21 mouse cellular contexts compared by ENCODE assay signal in genomic region chr10:119395048-119395447, GRCm38 (mm10). TPM values are rescaled to one million over a fixed set of nuclear protein-coding genes. Genes with fewer than 3 reads are reported as not detected.
DNase-seq lines count a peak whose midpoint lies in the region; ATAC-seq lines count a peak whose summit lies in the region.
"Had no signal": no experiment of that assay in that cellular context is flagged by ENCODE, and none has a peak within 500 bp of the region (broad histone marks: within the 10 kb centered on the region; RNA-seq: fewer than 3 reads in every experiment).

No protein-coding gene starts in this region.

- no peak for DNase-seq in forebrain, embryonic 10.5 days (ENCODE audit: extremely low spot score, low spot score)
- peak; percentile 38 for DNase-seq in midbrain, embryonic 14.5 days
- no peak for DNase-seq in midbrain, embryonic 10.5 days (ENCODE audit: low spot score)
- DNase-seq in Muller cell, postnatal 12 days (ENCODE audit: inconsistent ontology term), result peak; percentile 11
- DNase-seq in yolk sac, embryonic 10.5 days (ENCODE audit: low spot score), result no peak
- DNase-seq in c-Kit-positive CD71-positive TER-119-positive erythroid progenitor cells, embryonic 14.5 days (ENCODE audit: low spot score), result no peak
- DNase-seq: adrenal gland, postnatal 10 days; cerebellum, adult 18-20 months; cerebellum, adult 9-10 months; cerebellum, postnatal 14 days; gastrocnemius, postnatal 25 days; kidney, adult 18-20 months had no signal

- no peak overlapping the region for H3K4me2 ChIP-seq in forebrain, embryonic 15.5 days (replicated peaks)
- H3K4me2 ChIP-seq in midbrain, embryonic 14.5 days (ENCODE audit: low read length), result no peak overlapping the region
- no peak overlapping the region for H3K4me2 ChIP-seq in forebrain, embryonic 16.5 days (ENCODE audit: low read length)
- H3K4me2 ChIP-seq: heart, embryonic 11.5 days; hindbrain, embryonic 13.5 days had no signal

- H3K36me3 ChIP-seq in forebrain, embryonic 15.5 days, result no peaks in the 10 kb centered on the region
- no peaks in the 10 kb centered on the region for H3K36me3 ChIP-seq in forebrain, embryonic 10.5 days (replicated peaks)
- H3K36me3 ChIP-seq in midbrain, embryonic 14.5 days (ENCODE audit: control insufficient read depth, insufficient read depth, low read length), result no peaks in the 10 kb centered on the region
- no peaks in the 10 kb centered on the region for H3K36me3 ChIP-seq in midbrain, embryonic 10.5 days
- H3K36me3 ChIP-seq in forebrain, embryonic 16.5 days (ENCODE audit: control insufficient read depth, insufficient read depth), result no peaks in the 10 kb centered on the region
- H3K36me3 ChIP-seq: hindbrain, embryonic 13.5 days had no signal

- no peak overlapping the region for H3K27ac ChIP-seq in forebrain, embryonic 15.5 days (replicated peaks)
- no peak overlapping the region for H3K27ac ChIP-seq in forebrain, embryonic 10.5 days
- H3K27ac ChIP-seq in midbrain, embryonic 14.5 days (replicated peaks; ENCODE audit: low read depth, low read length), result no peak overlapping the region
- no peak overlapping the region for H3K27ac ChIP-seq in midbrain, embryonic 10.5 days (replicated peaks)
- H3K27ac ChIP-seq in forebrain, embryonic 16.5 days (ENCODE audit: low read length), result no peak overlapping the region
- H3K27ac ChIP-seq: hindbrain, embryonic 13.5 days; hindbrain, postnatal 0 days had no signal

- no peak overlapping the region for H3K4me3 ChIP-seq in forebrain, embryonic 15.5 days
- no peak overlapping the region for H3K4me3 ChIP-seq in forebrain, embryonic 10.5 days
- H3K4me3 ChIP-seq in midbrain, embryonic 14.5 days (replicated peaks; ENCODE audit: low read depth, low read length), result no peak overlapping the region
- no peak overlapping the region for H3K4me3 ChIP-seq in midbrain, embryonic 10.5 days
- H3K4me3 ChIP-seq in forebrain, embryonic 16.5 days (replicated peaks; ENCODE audit: low read length), result no peak overlapping the region
- H3K4me3 ChIP-seq: hindbrain, embryonic 13.5 days had no signal

- H3K4me1 ChIP-seq in forebrain, embryonic 15.5 days, result peaks cover 5% of the 10 kb centered on the region; the same call in 1 of the 2 replicates
- H3K4me1 ChIP-seq in forebrain, embryonic 10.5 days, result no peaks in the 10 kb centered on the region
- no peaks in the 10 kb centered on the region for H3K4me1 ChIP-seq in midbrain, embryonic 14.5 days (ENCODE audit: control insufficient read depth, insufficient read depth, low read length)
- no peaks in the 10 kb centered on the region for H3K4me1 ChIP-seq in midbrain, embryonic 10.5 days
- peaks cover 4% of the 10 kb centered on the region for H3K4me1 ChIP-seq in forebrain, embryonic 16.5 days (replicated peaks; ENCODE audit: control insufficient read depth, insufficient read depth, low read length)
- H3K4me1 ChIP-seq: hindbrain, embryonic 13.5 days had no signal

- H3K27me3 ChIP-seq in forebrain, embryonic 15.5 days, result no peaks in the 10 kb centered on the region
- no peaks in the 10 kb centered on the region for H3K27me3 ChIP-seq in forebrain, embryonic 10.5 days (ENCODE audit: poor library complexity, severe bottlenecking)
- H3K27me3 ChIP-seq in midbrain, embryonic 14.5 days (ENCODE audit: control insufficient read depth, insufficient read depth, low read length), result no peaks in the 10 kb centered on the region
- H3K27me3 ChIP-seq in midbrain, embryonic 10.5 days (ENCODE audit: low read depth, poor library complexity, severe bottlenecking), result no peaks in the 10 kb centered on the region
- no peaks in the 10 kb centered on the region for H3K27me3 ChIP-seq in forebrain, embryonic 16.5 days (replicated peaks; ENCODE audit: control insufficient read depth, insufficient read depth, low read length)
- H3K27me3 ChIP-seq: hindbrain, embryonic 13.5 days; Patski had no signal

- WGBS in forebrain, embryonic 15.5 days, result 20% methylated on average over 5 of the region's 5 CpGs
- 84% methylated on average over 5 of the region's 5 CpGs for WGBS in forebrain, embryonic 10.5 days
- 60% methylated on average over 5 of the region's 5 CpGs for WGBS in midbrain, embryonic 14.5 days
- 88% methylated on average over 5 of the region's 5 CpGs for WGBS in midbrain, embryonic 10.5 days
- WGBS in forebrain, embryonic 16.5 days, result 13% methylated on average over 5 of the region's 5 CpGs

- no peak overlapping the region for H3K9ac ChIP-seq in forebrain, embryonic 15.5 days (replicated peaks)
- no peak overlapping the region for H3K9ac ChIP-seq in midbrain, embryonic 14.5 days (replicated peaks; ENCODE audit: low read length)
- no peak overlapping the region for H3K9ac ChIP-seq in forebrain, embryonic 16.5 days (replicated peaks; ENCODE audit: low read depth, low read length)
- H3K9ac ChIP-seq: hindbrain, embryonic 13.5 days had no signal

- peak; percentile 63; the same call in 1 of the 2 replicates for ATAC-seq in forebrain, embryonic 15.5 days (replicated peaks)
- no peak for ATAC-seq in midbrain, embryonic 14.5 days (ENCODE audit: low FRiP score, low TSS enrichment)
- ATAC-seq in forebrain, embryonic 16.5 days, result peak; percentile 76
- ATAC-seq: CD4-positive, CD25-positive, alpha-beta regulatory T cell, adult 4 months; hindbrain, postnatal 0 days; inflammation-experienced regulatory T-cells, adult 6 months; intestine, embryonic 16.5 days; Patski had no signal

- H3K9me3 ChIP-seq in forebrain, embryonic 15.5 days, result no peaks in the 10 kb centered on the region
- no peaks in the 10 kb centered on the region for H3K9me3 ChIP-seq in forebrain, embryonic 10.5 days
- H3K9me3 ChIP-seq in midbrain, embryonic 14.5 days (ENCODE audit: control insufficient read depth, low read length), result no peaks in the 10 kb centered on the region
- no peaks in the 10 kb centered on the region for H3K9me3 ChIP-seq in midbrain, embryonic 10.5 days (replicated peaks)
- no peaks in the 10 kb centered on the region for H3K9me3 ChIP-seq in forebrain, embryonic 16.5 days (ENCODE audit: control insufficient read depth, low read length)
- H3K9me3 ChIP-seq: hindbrain, embryonic 13.5 days had no signal

RNA-seq across cellular contexts. Expression of gene Grip1, which starts 58.6 kb away (rescaled TPM):
- polyA plus RNA-seq in forebrain, embryonic 15.5 days (2015; fragmentation: Nextera tagmentation; extraction: Ambion mirVana), result 19.1 and 19.2 TPM in 2 replicates
- 4.3 and 5.2 TPM in 2 replicates for polyA plus RNA-seq in forebrain, embryonic 10.5 days (2016; fragmentation: Nextera tagmentation; extraction: Ambion mirVana)
- 16.8 and 17.8 TPM in 2 replicates for polyA plus RNA-seq in midbrain, embryonic 14.5 days (2014; fragmentation: Nextera tagmentation; extraction: Ambion mirVana)
- polyA plus RNA-seq in midbrain, embryonic 10.5 days (2016; fragmentation: Nextera tagmentation; extraction: Ambion mirVana), result 5.0 and 5.7 TPM in 2 replicates
- 18.7 and 20.1 TPM in 2 replicates for polyA plus RNA-seq in forebrain, embryonic 16.5 days (2015; fragmentation: Nextera tagmentation; extraction: Ambion mirVana)
- polyA plus RNA-seq: CD4-positive, CD25-positive, alpha-beta regulatory T cell, adult 4 months had no signal

Comparison
In these comparisons a context has a peak if more than half of its experiments do, and no peak if none do; other contexts are left out.
1. DNase-seq: peak in midbrain, embryonic 14.5 days (single experiment) and Muller cell, postnatal 12 days (single experiment); none in forebrain, embryonic 10.5 days (single experiment), midbrain, embryonic 10.5 days (single experiment), yolk sac, embryonic 10.5 days (single experiment) and c-Kit-positive CD71-positive TER-119-positive erythroid progenitor cells, embryonic 14.5 days (single experiment).